Mouse (Mus musculus) limb, embryonic 11.5 days (tissue): Measurements from ENCODE around the gene Il9r. TPM values are rescaled to one million over a fixed set of nuclear protein-coding genes. Genes with fewer than 3 reads are reported as not detected.

Experiments used
- ATAC-seq: fragments of 200-750 bp; cut with Nextera tagmentation; 2 replicates; pipeline ENCODE4 v1.8.0; 2017; ENCODE audit warnings: low read depth; ENCODE audit not compliant: insufficient number of reproducible peaks, low FRiP score, low TSS enrichment
- DNase-seq: peaks from one replicate; pipeline ENCODE4 v3.0.0-alpha.2; 2015; ENCODE audit warnings: low spot score
- H3K27ac ChIP-seq: fragments of 300-500 bp; sonication (generic); replicated peaks from 2 replicates; pipeline ENCODE4 v1.5.1; 2014; ENCODE audit warnings: low read depth, mild to moderate bottlenecking, low read length
- H3K27me3 ChIP-seq: fragments of 300-500 bp; sonication (generic); 2 replicates; pipeline ENCODE4 v1.6.1; 2014; ENCODE audit warnings: mild to moderate bottlenecking, low read length, mixed read lengths; ENCODE audit not compliant: control insufficient read depth, insufficient read depth
- H3K36me3 ChIP-seq: fragments of 300-500 bp; sonication (generic); 2 replicates; pipeline ENCODE4 v1.6.1; 2014; ENCODE audit warnings: mild to moderate bottlenecking, low read length, moderate library complexity, mixed read lengths; ENCODE audit not compliant: control insufficient read depth, insufficient read depth
- H3K4me1 ChIP-seq: fragments of 300-500 bp; sonication (generic); 2 replicates; pipeline ENCODE4 v1.6.1; 2014; ENCODE audit warnings: low read length, mixed read lengths; ENCODE audit not compliant: control insufficient read depth, insufficient read depth
- H3K4me2 ChIP-seq: fragments of 300-500 bp; sonication (generic); 2 replicates; pipeline ENCODE4 v1.6.1; 2014; ENCODE audit warnings: low read depth, mild to moderate bottlenecking, moderate library complexity; ENCODE audit not compliant: severe bottlenecking
- H3K4me3 ChIP-seq: fragments of 300-500 bp; sonication (generic); 2 replicates; pipeline ENCODE4 v1.5.1; 2014; ENCODE audit warnings: low read depth, low read length
- H3K9ac ChIP-seq: fragments of 300-500 bp; sonication (generic); 2 replicates; pipeline ENCODE4 v1.6.1; 2014; ENCODE audit warnings: mild to moderate bottlenecking, low read length
- H3K9me3 ChIP-seq: fragments of 300-500 bp; sonication (generic); 2 replicates; pipeline ENCODE4 v1.6.1; 2016; ENCODE audit warnings: low read length; ENCODE audit not compliant: control insufficient read depth
- WGBS: fragments of 180-500 bp; shearing (Covaris S2); extraction: QIAGEN DNeasy Blood & Tissue Kit; methylation state at CpG from one replicate; pipeline ENCODE4 v1.1.7; 2014; 5-methylcytosine and 5-hydroxymethylcytosine counted together
- polyA plus RNA-seq: library from polyadenylated mRNA; unstranded; fragments of >200 nt; fragmentation: Nextera tagmentation; extraction: Ambion mirVana; gene quantifications from 2 replicates; pipeline ENCODE4 v1.2.1, GENCODE M21; 2014

The Il9r gene
- polyA plus RNA-seq: not detected in 2 replicates

- DNase-seq (no peak), ATAC-seq (no peak)
- Histone ChIP-seq H3K36me3 (no peaks in the 10 kb centered on the region), H3K9ac (no peak within 1 kb of the TSS), H3K4me3 (no peak within 1 kb of the TSS), H3K27me3 (no peaks in the 10 kb centered on the region), H3K9me3 (no peaks in the 10 kb centered on the region), H3K4me2 (no peak within 1 kb of the TSS), H3K4me1 (no peaks in the 10 kb centered on the region; the same call in 1 of the 2 replicates), H3K27ac (no peak within 1 kb of the TSS)
- 72% methylated on average over 10 of the region's 10 CpGs for WGBS
Observed at GRCm38 (mm10) chr11:32200075-32200601, at the start of gene Il9r. TSS of gene Il9r (minus strand) at chr11:32200279.

GRCm38 (mm10) chr11:32248350-32248749 lies 48.3 kb upstream of the Il9r start:
- DNase-seq (no peak), ATAC-seq (no peak)
- Histone ChIP-seq H3K4me2 (no peak overlapping the region), H3K4me1 (no peaks in the 10 kb centered on the region), H3K36me3 (peaks cover 12% of the 10 kb centered on the region), H3K27ac (no peak overlapping the region), H3K27me3 (no peaks in the 10 kb centered on the region), H3K9ac (no peak overlapping the region), H3K9me3 (no peaks in the 10 kb centered on the region), H3K4me3 (no peak overlapping the region)
- 90% methylated on average over 3 of the region's 3 CpGs for WGBS

- no peak for ATAC-seq
- H3K4me1 ChIP-seq: no peaks in the 10 kb centered on the region
- no peak overlapping the region for H3K4me3 ChIP-seq
- H3K36me3 ChIP-seq: peaks cover 12% of the 10 kb centered on the region
- no peaks in the 10 kb centered on the region for H3K9me3 ChIP-seq
- no peaks in the 10 kb centered on the region for H3K27me3 ChIP-seq
- H3K27ac ChIP-seq: no peak overlapping the region
- no peak for DNase-seq
- no peak overlapping the region for H3K4me2 ChIP-seq
- H3K9ac ChIP-seq: no peak overlapping the region
Observed at GRCm38 (mm10) chr11:32247068-32247467, 47.0 kb upstream of the Il9r start.

- Histone ChIP-seq H3K9me3 (no peaks in the 10 kb centered on the region), H3K27me3 (no peaks in the 10 kb centered on the region), H3K27ac (no peak overlapping the region), H3K4me1 (no peaks in the 10 kb centered on the region), H3K4me3 (no peak overlapping the region), H3K9ac (no peak overlapping the region), H3K4me2 (no peak overlapping the region), H3K36me3 (peaks cover 10% of the 10 kb centered on the region)
- ATAC-seq (no peak), DNase-seq (no peak)
- 96% methylated on average over 6 of the region's 6 CpGs for WGBS
Observed at GRCm38 (mm10) chr11:32245614-32246013, 45.5 kb upstream of the Il9r start.

- DNase-seq (no peak), ATAC-seq (no peak)
- Histone ChIP-seq H3K4me3 (no peak overlapping the region), H3K36me3 (peaks cover 8% of the 10 kb centered on the region), H3K4me1 (no peaks in the 10 kb centered on the region), H3K9ac (no peak overlapping the region), H3K27me3 (no peaks in the 10 kb centered on the region), H3K4me2 (no peak overlapping the region), H3K9me3 (no peaks in the 10 kb centered on the region), H3K27ac (no peak overlapping the region)
- WGBS: 88% methylated on average over 1 of the region's 1 CpGs
Observed at GRCm38 (mm10) chr11:32244617-32245016, 44.5 kb upstream of the Il9r start.

- no peak overlapping the region for H3K4me2 ChIP-seq
- no peak overlapping the region for H3K9ac ChIP-seq
- H3K27ac ChIP-seq: no peak overlapping the region
- DNase-seq (no peak), ATAC-seq (no peak)
- WGBS: 87% methylated on average over 3 of the region's 3 CpGs
- no peak overlapping the region for H3K4me3 ChIP-seq
- H3K9me3 ChIP-seq: no peaks in the 10 kb centered on the region
- no peaks in the 10 kb centered on the region for H3K27me3 ChIP-seq
- peaks cover 8% of the 10 kb centered on the region for H3K36me3 ChIP-seq
- no peaks in the 10 kb centered on the region for H3K4me1 ChIP-seq
Observed at GRCm38 (mm10) chr11:32244064-32244463, 44.0 kb upstream of the Il9r start.

- Histone ChIP-seq H3K4me1 (no peaks in the 10 kb centered on the region), H3K27ac (no peak overlapping the region)
- no peak for ATAC-seq
Observed at GRCm38 (mm10) chr11:32243205-32243955, 43.3 kb upstream of the Il9r start.

GRCm38 (mm10) chr11:32242209-32242608 lies 42.1 kb upstream of the Il9r start:
- ATAC-seq (no peak), DNase-seq (no peak)
- H3K4me3 ChIP-seq: no peak overlapping the region
- no peak overlapping the region for H3K27ac ChIP-seq
- H3K4me2 ChIP-seq: no peak overlapping the region
- no peaks in the 10 kb centered on the region for H3K4me1 ChIP-seq
- WGBS: 96% methylated on average over 3 of the region's 3 CpGs
- H3K36me3 ChIP-seq: peaks cover 5% of the 10 kb centered on the region
- H3K27me3 ChIP-seq: no peaks in the 10 kb centered on the region
- no peak overlapping the region for H3K9ac ChIP-seq
- H3K9me3 ChIP-seq: no peaks in the 10 kb centered on the region

More at GRCm38 (mm10) chr11:32243205-32243955, 43.3 kb upstream of the Il9r start:
- no peak overlapping the region for H3K4me3 ChIP-seq
- DNase-seq: no peak
- no peak overlapping the region for H3K4me2 ChIP-seq
- 79% methylated on average over 7 of the region's 7 CpGs for WGBS
- peaks cover 8% of the 10 kb centered on the region for H3K36me3 ChIP-seq
- H3K27me3 ChIP-seq: no peaks in the 10 kb centered on the region
- H3K9ac ChIP-seq: no peak overlapping the region
- no peaks in the 10 kb centered on the region for H3K9me3 ChIP-seq
